Mouse (Mus musculus): Measurements from ENCODE around the gene Cd36.

DNA sequence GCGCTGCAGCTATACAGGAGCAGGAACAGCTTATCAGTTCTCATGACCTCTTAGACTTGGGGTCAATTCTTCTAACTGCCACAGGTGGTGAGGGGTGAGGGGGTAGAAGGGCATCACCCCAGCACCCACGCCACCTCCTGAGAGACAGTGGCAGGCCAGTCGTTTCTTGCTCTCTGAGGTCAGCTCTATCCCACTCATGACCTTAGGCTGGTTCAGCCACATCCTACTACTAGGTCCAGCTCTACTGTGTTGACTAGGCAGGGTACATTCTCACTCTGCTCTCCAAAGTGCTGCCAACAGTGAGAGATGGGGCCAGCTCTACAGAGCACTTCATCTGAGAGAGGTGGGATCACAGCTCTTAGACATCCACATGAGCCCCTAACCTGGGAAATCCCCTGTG lies 30.2 kb downstream of the Cd36 start:
- no peak for TF ChIP-seq TAL1 (conservative IDR thresholded peaks at IDR 0.05; ENCODE audit: low read depth, low read length)
- TF ChIP-seq CTCF (IDR thresholded peaks at IDR 0.05; ENCODE audit: low read depth, low read length) = no peak
